Mouse (Mus musculus) B cell, adult (primary cell): ENCODE results near the gene Tas2r144. TPM values are rescaled to one million over a fixed set of nuclear protein-coding genes. Genes with fewer than 3 reads are reported as not detected.

ENCODE experiments used
- total RNA-seq: library from RNA; stranded (reverse); gene quantifications from 4 replicates; pipeline ENCODE4 v1.2.4, GENCODE M21; 2023; ENCODE audit not compliant: inconsistent age

Tas2r144 gene
- not detected in 4 replicates for total RNA-seq

GRCm38 (mm10) chr6:42215028-42215427 lies at the start of gene Tas2r144:
Tas2r144 (plus strand) TSS chr6:42215328.

GRCm38 (mm10) chr6:42245711-42246353 lies 30.7 kb downstream of the Tas2r144 start, which contains the start of gene Gstk1:
Gstk1 (plus strand) TSS chr6:42245935.

GRCm38 (mm10) chr6:42261524-42262170 lies 46.5 kb downstream of the Tas2r144 start, which contains the start of gene Tmem139:
Tmem139 (plus strand) TSS chr6:42261970.

GRCm38 (mm10) chr6:42264626-42265312 lies 49.6 kb downstream of the Tas2r144 start, which contains the start of gene Casp2:
Casp2 (plus strand) TSS chr6:42264985.

Other genes with a start within 250 kb of the Tas2r144 start
- not detected in 4 replicates for gene Sval3, start 247.2 kb upstream of the Tas2r144 start, total RNA-seq
- gene Sva, start 176.9 kb upstream of the Tas2r144 start, total RNA-seq: not detected in 4 replicates
- not detected in 4 replicates for gene Tas2r139, start 74.4 kb upstream of the Tas2r144 start, total RNA-seq
- 7.1 to 9.4 TPM (median 7.4 TPM) in 4 replicates for gene Gstk1, start 30.6 kb downstream of the Tas2r144 start, total RNA-seq
- not detected in 4 replicates for gene Tmem139, start 46.6 kb downstream of the Tas2r144 start, total RNA-seq
- 119 to 124 TPM (median 122 TPM) in 4 replicates for gene Casp2, start 49.7 kb downstream of the Tas2r144 start, total RNA-seq
- gene Clcn1, start 71.4 kb downstream of the Tas2r144 start, total RNA-seq: 1.4 to 2.7 TPM (median 1.7 TPM) in 4 replicates
- 0.13 TPM in 1 of 4 replicates, not detected in the others for gene Fam131b, start 109.3 kb downstream of the Tas2r144 start, total RNA-seq
- 73.9 to 79.6 TPM (median 78.8 TPM) in 4 replicates for gene Zyx, start 134.3 kb downstream of the Tas2r144 start, total RNA-seq
- 0.22 TPM in 1 of 4 replicates, not detected in the others for gene Epha1, start 157.9 kb downstream of the Tas2r144 start, total RNA-seq
- gene Tas2r143, start 184.9 kb downstream of the Tas2r144 start, total RNA-seq: 0.60 to 1.0 TPM (median 0.86 TPM) in 3 of 4 replicates, not detected in the other
- 0.81 TPM in 1 of 4 replicates, not detected in the others for gene Tas2r135, start 190.1 kb downstream of the Tas2r144 start, total RNA-seq
- gene Tas2r126, start 219.2 kb downstream of the Tas2r144 start, total RNA-seq: 0.78 TPM in 1 of 4 replicates, not detected in the others
- gene Olfr458, start 249.9 kb downstream of the Tas2r144 start, total RNA-seq: not detected in 4 replicates